Mouse (Mus musculus): ENCODE measurements around the gene Sfxn5.

- TF ChIP-seq POLR2A (IDR thresholded peaks at IDR 0.05; ENCODE audit: low read depth, low read length) = no peak
- TF ChIP-seq CTCF (IDR thresholded peaks at IDR 0.05; ENCODE audit: extremely low read depth, insufficient read length, insufficient replicate concordance, low read depth, low read length) = no peak
Measured at GRCm38 (mm10) chr6:85364439-85364838, 31.2 kb upstream of the Sfxn5 start.

Data from small intestine, adult 2 months (tissue).